Mouse (Mus musculus) forebrain, embryonic 16.5 days (tissue): ENCODE results near the gene Lrfn4. TPM values are rescaled to one million over a fixed set of nuclear protein-coding genes. Genes with fewer than 3 reads are reported as not detected.
A peak's percentile ranks its signal among the peaks of the same experiment; 100 is the strongest.

Experiments
- ATAC-seq: fragments of 200-750 bp; cut with Nextera tagmentation; 2 replicates; pipeline ENCODE4 v1.8.0; 2017; ENCODE audit warnings: mild to moderate bottlenecking, moderate library complexity
- H3K27ac ChIP-seq: fragments of 300-500 bp; sonication (generic); 2 replicates; pipeline ENCODE4 v1.5.1; 2014; ENCODE audit warnings: low read length, control low read depth
- H3K27me3 ChIP-seq: fragments of 300-500 bp; sonication (generic); replicated peaks from 2 replicates; pipeline ENCODE4 v1.6.1; 2014; ENCODE audit warnings: low read length; ENCODE audit not compliant: control insufficient read depth, insufficient read depth
- H3K36me3 ChIP-seq: fragments of 300-500 bp; sonication (generic); 2 replicates; pipeline ENCODE4 v1.6.1; 2014; ENCODE audit not compliant: control insufficient read depth, insufficient read depth
- H3K4me1 ChIP-seq: fragments of 300-500 bp; sonication (generic); replicated peaks from 2 replicates; pipeline ENCODE4 v1.6.1; 2014; ENCODE audit warnings: low read length; ENCODE audit not compliant: control insufficient read depth, insufficient read depth
- H3K4me2 ChIP-seq: fragments of 300-500 bp; sonication (generic); 2 replicates; pipeline ENCODE4 v1.6.1; 2014; ENCODE audit warnings: mild to moderate bottlenecking, low read length, control low read depth
- H3K4me3 ChIP-seq: fragments of 300-500 bp; sonication (generic); replicated peaks from 2 replicates; pipeline ENCODE4 v1.5.1; 2014; ENCODE audit warnings: mild to moderate bottlenecking, low read length, control low read depth
- H3K9ac ChIP-seq: fragments of 300-500 bp; sonication (generic); replicated peaks from 2 replicates; pipeline ENCODE4 v1.6.1; 2014; ENCODE audit warnings: low read depth, low read length, control low read depth
- H3K9me3 ChIP-seq: fragments of 300-500 bp; sonication (generic); 2 replicates; pipeline ENCODE4 v1.6.1; 2016; ENCODE audit warnings: low read length; ENCODE audit not compliant: control insufficient read depth
- WGBS: fragments of 180-500 bp; shearing (Covaris S2); extraction: QIAGEN DNeasy Blood & Tissue Kit; methylation state at CpG from one replicate; pipeline ENCODE4 v1.1.7; 2014; 5-methylcytosine and 5-hydroxymethylcytosine counted together
- polyA plus RNA-seq: library from polyadenylated mRNA; unstranded; fragments of >200 nt; fragmentation: Nextera tagmentation; extraction: Ambion mirVana; gene quantifications from 2 replicates; pipeline ENCODE4 v1.2.1, GENCODE M21; 2015

The Lrfn4 gene
- polyA plus RNA-seq, 1 experiment from 2014 or later, result 8.9 TPM

GRCm38 (mm10) chr19:4573241-4573640 is 42.2 kb downstream of the Lrfn4 start:
- Histone ChIP-seq H3K9me3 (no peaks in the 10 kb centered on the region), H3K27ac (no peak overlapping the region), H3K4me1 (peaks cover 7% of the 10 kb centered on the region), H3K36me3 (no peaks in the 10 kb centered on the region), H3K27me3 (no peaks in the 10 kb centered on the region), H3K4me2 (no peak overlapping the region), H3K9ac (no peak overlapping the region), H3K4me3 (no peak overlapping the region)
- ATAC-seq, result no peak
- WGBS, result 91% methylated on average over 1 of the region's 1 CpGs

- Histone ChIP-seq H3K4me1 (peaks cover 7% of the 10 kb centered on the region), H3K9ac (no peak overlapping the region), H3K36me3 (no peaks in the 10 kb centered on the region), H3K27ac (no peak overlapping the region), H3K27me3 (no peaks in the 10 kb centered on the region), H3K4me2 (no peak overlapping the region), H3K9me3 (no peaks in the 10 kb centered on the region), H3K4me3 (no peak overlapping the region)
- WGBS, result 62% methylated on average over 8 of the region's 8 CpGs
- ATAC-seq, result no peak
Observed at GRCm38 (mm10) chr19:4572467-4572866, 43.0 kb downstream of the Lrfn4 start.

- WGBS, result 28% methylated on average over 4 of the region's 4 CpGs
- H3K27ac ChIP-seq, result no peak overlapping the region
Observed at GRCm38 (mm10) chr19:4572061-4572460, 43.4 kb downstream of the Lrfn4 start.

GRCm38 (mm10) chr19:4571658-4572057 is 43.8 kb downstream of the Lrfn4 start:
- Histone ChIP-seq H3K4me2 (no peak overlapping the region), H3K9ac (no peak overlapping the region), H3K4me3 (no peak overlapping the region), H3K36me3 (no peaks in the 10 kb centered on the region), H3K9me3 (no peaks in the 10 kb centered on the region), H3K27ac (no peak overlapping the region), H3K4me1 (peaks cover 7% of the 10 kb centered on the region), H3K27me3 (no peaks in the 10 kb centered on the region)
- ATAC-seq, result no peak
- 9% methylated on average over 1 of the region's 1 CpGs for WGBS

More at GRCm38 (mm10) chr19:4572061-4572460, 43.4 kb downstream of the Lrfn4 start:
- Histone ChIP-seq H3K27me3 (no peaks in the 10 kb centered on the region), H3K4me3 (no peak overlapping the region), H3K4me2 (no peak overlapping the region), H3K36me3 (no peaks in the 10 kb centered on the region), H3K9ac (no peak overlapping the region), H3K9me3 (no peaks in the 10 kb centered on the region), H3K4me1 (peaks cover 7% of the 10 kb centered on the region)
- peak; percentile 62 for ATAC-seq

DNA sequence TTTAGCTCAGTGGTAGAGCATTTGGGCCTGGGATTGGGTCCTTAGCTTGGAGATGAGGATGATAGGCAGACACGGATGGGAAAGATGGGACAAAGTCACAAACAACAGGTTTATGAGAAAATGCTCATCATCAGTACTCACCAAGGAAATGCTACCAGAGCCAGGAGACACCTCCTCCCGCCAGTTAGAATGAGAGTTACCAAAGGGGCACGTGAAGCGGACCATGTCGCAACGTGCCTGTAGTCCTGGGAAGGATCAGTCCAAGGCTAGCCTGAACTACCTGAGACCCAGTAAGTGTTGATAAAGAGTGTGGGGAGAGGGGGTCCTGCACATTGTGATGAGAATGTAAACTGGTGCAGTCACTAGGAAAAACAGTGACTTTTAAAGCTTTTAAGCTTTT is 44.7 kb downstream of the Lrfn4 start:
- ATAC-seq, result no peak
- Histone ChIP-seq H3K4me1 (peaks cover 7% of the 10 kb centered on the region), H3K36me3 (no peaks in the 10 kb centered on the region), H3K9me3 (no peaks in the 10 kb centered on the region), H3K4me2 (no peak overlapping the region), H3K9ac (no peak overlapping the region), H3K27ac (no peak overlapping the region), H3K27me3 (no peaks in the 10 kb centered on the region), H3K4me3 (no peak overlapping the region)
- 88% methylated on average over 6 of the region's 6 CpGs for WGBS

GRCm38 (mm10) chr19:4570237-4570613 is 45.2 kb downstream of the Lrfn4 start:
- WGBS, result 90% methylated on average over 11 of the region's 11 CpGs
- ATAC-seq, result no peak
- no peak overlapping the region for H3K4me2 ChIP-seq
- no peaks in the 10 kb centered on the region for H3K9me3 ChIP-seq
- peaks cover 7% of the 10 kb centered on the region for H3K4me1 ChIP-seq
- no peak overlapping the region for H3K27ac ChIP-seq
- no peaks in the 10 kb centered on the region for H3K27me3 ChIP-seq
- no peak overlapping the region for H3K9ac ChIP-seq
- H3K36me3 ChIP-seq, result no peaks in the 10 kb centered on the region
- no peak overlapping the region for H3K4me3 ChIP-seq

GRCm38 (mm10) chr19:4569356-4570236 is 45.9 kb downstream of the Lrfn4 start:
- no peak overlapping the region for H3K9ac ChIP-seq
- WGBS, result 67% methylated on average over 17 of the region's 17 CpGs
- H3K4me1 ChIP-seq, result peaks cover 7% of the 10 kb centered on the region
- no peak; the same call in 1 of the 2 replicates for ATAC-seq
- no peak overlapping the region for H3K4me2 ChIP-seq
- no peak overlapping the region for H3K4me3 ChIP-seq
- no peaks in the 10 kb centered on the region for H3K27me3 ChIP-seq
- no peaks in the 10 kb centered on the region for H3K9me3 ChIP-seq
- no peaks in the 10 kb centered on the region for H3K36me3 ChIP-seq
- no peak overlapping the region for H3K27ac ChIP-seq

GRCm38 (mm10) chr19:4568832-4569231 is 46.6 kb downstream of the Lrfn4 start:
- no peaks in the 10 kb centered on the region for H3K36me3 ChIP-seq
- no peak overlapping the region for H3K9ac ChIP-seq
- no peaks in the 10 kb centered on the region for H3K27me3 ChIP-seq
- H3K4me1 ChIP-seq, result peaks cover 7% of the 10 kb centered on the region
- no peak overlapping the region for H3K27ac ChIP-seq
- no peak overlapping the region for H3K4me2 ChIP-seq
- H3K9me3 ChIP-seq, result no peaks in the 10 kb centered on the region
- 76% methylated on average over 4 of the region's 4 CpGs for WGBS
- no peak for ATAC-seq
- H3K4me3 ChIP-seq, result no peak overlapping the region

- Histone ChIP-seq H3K36me3 (no peaks in the 10 kb centered on the region), H3K27ac (no peak overlapping the region), H3K4me3 (no peak overlapping the region), H3K4me2 (no peak overlapping the region), H3K4me1 (peaks cover 7% of the 10 kb centered on the region), H3K9me3 (no peaks in the 10 kb centered on the region), H3K9ac (no peak overlapping the region), H3K27me3 (no peaks in the 10 kb centered on the region)
- WGBS, result 80% methylated on average over 2 of the region's 2 CpGs
- ATAC-seq, result no peak
Observed at GRCm38 (mm10) chr19:4567665-4568064, 47.8 kb downstream of the Lrfn4 start.
